Mouse (Mus musculus) heart, embryonic 14.5 days (tissue): ENCODE results near the gene Ctnnd2. TPM values are rescaled to one million over a fixed set of nuclear protein-coding genes. Genes with fewer than 3 reads are reported as not detected.

Experiments used
- ATAC-seq: fragments of 200-750 bp; cut with Nextera tagmentation; 2 replicates; pipeline ENCODE4 v1.8.0; 2017; ENCODE audit warnings: low read depth, moderate TSS enrichment; ENCODE audit not compliant: insufficient number of reproducible peaks, insufficient read depth, low FRiP score
- H3K27ac ChIP-seq, 2 experiments: fragments of 200-500 bp in 1 of 2; fragments of 300-500 bp in 1 of 2; sonication (generic) in 1 of 2; replicated peaks in 1 of 2; 2 replicates each; pipeline ENCODE4 v1.5.1; 2012 to 2014; ENCODE audit warnings: low read depth in 2 of 2, low read length in 2 of 2, control low read depth in 1 of 2, mild to moderate bottlenecking in 1 of 2, mixed read lengths in 1 of 2; ENCODE audit not compliant: control insufficient read depth in 1 of 2, insufficient read depth in 1 of 2
- H3K27me3 ChIP-seq: fragments of 300-500 bp; sonication (generic); 2 replicates; pipeline ENCODE4 v1.6.1; 2014; ENCODE audit warnings: mild to moderate bottlenecking, low read length, control low read depth; ENCODE audit not compliant: control insufficient read depth, insufficient read depth
- H3K36me3 ChIP-seq: fragments of 300-500 bp; sonication (generic); 2 replicates; pipeline ENCODE4 v1.6.1; 2014; ENCODE audit warnings: mild to moderate bottlenecking, control low read depth, low read length, mixed read lengths; ENCODE audit not compliant: control insufficient read depth, insufficient read depth
- H3K4me1 ChIP-seq, 2 experiments: fragments of 200-500 bp in 1 of 2; fragments of 300-500 bp in 1 of 2; sonication (generic) in 1 of 2; 2 replicates each; pipeline ENCODE4 v1.6.1; 2012 to 2014; ENCODE audit warnings: low read length in 2 of 2, control low read depth in 1 of 2, mixed read lengths in 1 of 2; ENCODE audit not compliant: control insufficient read depth in 2 of 2, insufficient read depth in 2 of 2
- H3K4me2 ChIP-seq: fragments of 300-500 bp; sonication (generic); 2 replicates; pipeline ENCODE4 v1.6.1; 2014; ENCODE audit warnings: mild to moderate bottlenecking, low read length
- H3K4me3 ChIP-seq, 2 experiments: fragments of 200-500 bp in 1 of 2; fragments of 300-500 bp in 1 of 2; sonication (generic) in 1 of 2; 2 replicates each; pipeline ENCODE4 v1.5.1; 2012 to 2014; ENCODE audit warnings: low read length in 2 of 2, mild to moderate bottlenecking in 2 of 2, control low read depth in 1 of 2, low read depth in 1 of 2, moderate library complexity in 1 of 2; ENCODE audit not compliant: control insufficient read depth in 1 of 2, insufficient read depth in 1 of 2
- H3K9ac ChIP-seq: fragments of 300-500 bp; sonication (generic); 2 replicates; pipeline ENCODE4 v1.6.1; 2014; ENCODE audit warnings: mild to moderate bottlenecking, low read length
- H3K9me3 ChIP-seq: fragments of 300-500 bp; sonication (generic); 2 replicates; pipeline ENCODE4 v1.6.1; 2016; ENCODE audit warnings: low read length, control low read depth; ENCODE audit not compliant: control insufficient read depth
- WGBS: fragments of 180-500 bp; shearing (Covaris S2); extraction: QIAGEN DNeasy Blood & Tissue Kit; methylation state at CpG from one replicate; pipeline ENCODE4 v1.1.7; 2014; 5-methylcytosine and 5-hydroxymethylcytosine counted together
- polyA plus RNA-seq: library from polyadenylated mRNA; unstranded; fragments of >200 nt; fragmentation: Nextera tagmentation; extraction: Ambion mirVana; gene quantifications from 2 replicates; pipeline ENCODE4 v1.2.1, GENCODE M21; 2014

Ctnnd2 gene
- polyA plus RNA-seq, 1 experiment from 2014 or later = 0.61 TPM

DNA sequence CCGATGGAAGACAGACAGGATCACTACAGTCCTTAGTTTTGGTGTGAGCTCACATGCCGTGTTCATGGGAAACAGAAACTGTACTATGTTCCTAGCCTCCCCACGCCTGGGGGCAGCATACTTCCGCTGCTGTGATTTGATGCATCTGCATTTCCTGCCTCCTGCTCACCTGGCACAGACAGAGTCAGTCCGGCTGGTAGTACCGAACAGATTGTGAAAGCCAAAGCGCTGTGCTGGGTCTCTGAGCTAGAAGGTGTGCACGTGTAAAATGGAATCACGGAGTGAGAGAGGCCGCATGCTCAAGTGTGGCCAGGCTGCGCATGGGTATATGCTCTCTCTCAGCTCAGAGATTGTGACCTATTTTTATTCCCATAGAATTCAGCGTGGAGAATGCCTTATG, 820.0 kb downstream of the Ctnnd2 start:
- no peaks in the 10 kb centered on the region for H3K4me1 ChIP-seq
- H3K9ac ChIP-seq = no peak overlapping the region
- H3K4me3 ChIP-seq = no peak overlapping the region
- 82% methylated on average over 12 of the region's 12 CpGs for WGBS
- H3K27ac ChIP-seq = no peak overlapping the region
- H3K4me2 ChIP-seq = no peak overlapping the region
- H3K36me3 ChIP-seq = no peaks in the 10 kb centered on the region
- ATAC-seq = no peak
- H3K9me3 ChIP-seq = no peaks in the 10 kb centered on the region
- no peaks in the 10 kb centered on the region for H3K27me3 ChIP-seq

DNA sequence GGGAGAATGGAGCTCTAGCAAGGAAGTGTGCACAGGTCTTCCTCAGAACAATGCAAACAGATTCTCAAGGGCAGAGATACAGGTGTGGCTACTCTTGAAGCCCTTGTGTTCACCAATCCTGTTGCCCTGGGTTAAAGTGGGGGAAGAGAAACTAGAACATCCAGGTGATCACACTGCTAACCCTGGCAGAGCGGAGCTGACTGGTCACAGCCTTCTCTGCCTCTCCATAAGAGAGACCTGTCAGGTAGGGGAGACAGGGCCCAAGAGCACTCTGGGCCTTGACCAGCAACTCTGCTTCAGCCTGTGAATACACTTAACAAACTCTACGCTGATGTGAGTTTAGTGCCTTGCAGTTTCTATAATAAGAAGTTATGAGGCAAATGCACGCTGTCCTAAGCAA, 820.5 kb downstream of the Ctnnd2 start:
- no peak overlapping the region for H3K4me2 ChIP-seq
- ATAC-seq = no peak
- H3K9ac ChIP-seq = no peak overlapping the region
- no peak overlapping the region for H3K27ac ChIP-seq
- H3K4me1 ChIP-seq = no peaks in the 10 kb centered on the region
- H3K27me3 ChIP-seq = no peaks in the 10 kb centered on the region
- H3K4me3 ChIP-seq = no peak overlapping the region
- no peaks in the 10 kb centered on the region for H3K9me3 ChIP-seq
- no peaks in the 10 kb centered on the region for H3K36me3 ChIP-seq
- WGBS = 81% methylated on average over 3 of the region's 3 CpGs

DNA sequence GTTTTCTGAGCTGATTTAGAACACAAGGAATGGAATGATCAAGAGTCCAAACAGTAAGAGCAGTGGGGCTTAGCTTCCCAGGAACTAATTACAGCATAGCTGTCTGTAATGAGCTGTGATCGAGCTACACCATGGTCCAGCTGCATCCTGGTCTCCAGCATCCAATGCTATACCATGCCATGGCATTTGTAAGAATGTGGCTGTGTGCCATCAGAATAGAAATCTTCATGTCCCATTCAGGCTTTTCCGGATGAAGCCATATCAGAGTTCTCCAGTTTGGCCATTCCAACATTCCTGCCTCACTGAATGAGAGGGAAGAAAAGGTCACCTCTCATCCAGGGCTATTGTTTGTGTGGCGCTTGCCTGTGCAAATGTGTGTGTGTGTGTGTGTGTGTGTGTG, 823.0 kb downstream of the Ctnnd2 start:
- H3K4me3 ChIP-seq = no peak overlapping the region
- no peak overlapping the region for H3K4me2 ChIP-seq
- 74% methylated on average over 3 of the region's 3 CpGs for WGBS
- H3K9ac ChIP-seq = no peak overlapping the region
- H3K27me3 ChIP-seq = no peaks in the 10 kb centered on the region
- no peak overlapping the region for H3K27ac ChIP-seq
- no peaks in the 10 kb centered on the region for H3K9me3 ChIP-seq
- no peaks in the 10 kb centered on the region for H3K36me3 ChIP-seq
- no peak for ATAC-seq
- H3K4me1 ChIP-seq = no peaks in the 10 kb centered on the region

GRCm38 (mm10) chr15:31004468-31004867, 832.1 kb downstream of the Ctnnd2 start:
- no peak for ATAC-seq
- WGBS = 83% methylated on average over 5 of the region's 5 CpGs

GRCm38 (mm10) chr15:31004976-31005375, 832.6 kb downstream of the Ctnnd2 start:
- Histone ChIP-seq H3K4me1 (no peaks in the 10 kb centered on the region), H3K9me3 (no peaks in the 10 kb centered on the region), H3K4me2 (no peak overlapping the region), H3K36me3 (no peaks in the 10 kb centered on the region), H3K4me3 (no peak overlapping the region), H3K9ac (no peak overlapping the region), H3K27ac (no peak overlapping the region), H3K27me3 (no peaks in the 10 kb centered on the region)
- WGBS = 73% methylated on average over 8 of the region's 8 CpGs
- no peak for ATAC-seq

More at GRCm38 (mm10) chr15:31004468-31004867, 832.1 kb downstream of the Ctnnd2 start:
- no peaks in the 10 kb centered on the region for H3K4me1 ChIP-seq
- H3K4me2 ChIP-seq = no peak overlapping the region
- H3K9ac ChIP-seq = no peak overlapping the region
- no peaks in the 10 kb centered on the region for H3K27me3 ChIP-seq
- no peaks in the 10 kb centered on the region for H3K9me3 ChIP-seq
- H3K27ac ChIP-seq = no peak overlapping the region
- H3K36me3 ChIP-seq = no peaks in the 10 kb centered on the region
- H3K4me3 ChIP-seq = no peak overlapping the region

- H3K9ac ChIP-seq = no peak overlapping the region
- WGBS = 86% methylated on average over 8 of the region's 8 CpGs
- H3K27me3 ChIP-seq = no peaks in the 10 kb centered on the region
- H3K36me3 ChIP-seq = no peaks in the 10 kb centered on the region
- no peaks in the 10 kb centered on the region for H3K9me3 ChIP-seq
- no peak for ATAC-seq
- no peak overlapping the region for H3K27ac ChIP-seq
- H3K4me1 ChIP-seq = no peaks in the 10 kb centered on the region
- no peak overlapping the region for H3K4me3 ChIP-seq
- no peak overlapping the region for H3K4me2 ChIP-seq
Measured at GRCm38 (mm10) chr15:31006050-31006824, 833.8 kb downstream of the Ctnnd2 start.

DNA sequence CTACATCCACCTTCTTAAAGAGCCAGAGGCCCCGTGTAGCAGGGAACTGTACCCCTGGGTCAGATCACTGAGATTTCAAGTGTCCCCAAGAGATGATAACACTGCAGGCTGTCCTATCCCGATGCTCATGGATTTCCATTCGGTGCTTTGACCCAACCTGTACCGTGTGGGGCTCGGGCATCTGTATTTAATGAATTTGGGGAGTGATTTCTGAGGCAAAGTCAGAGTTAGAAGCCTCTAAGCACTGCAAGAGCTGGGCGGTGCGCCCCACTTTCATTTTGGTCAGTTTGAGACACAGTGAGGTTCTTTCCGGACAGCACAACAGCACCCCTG, 834.4 kb downstream of the Ctnnd2 start:
- Histone ChIP-seq H3K4me2 (no peak overlapping the region), H3K9ac (no peak overlapping the region), H3K9me3 (no peaks in the 10 kb centered on the region), H3K36me3 (no peaks in the 10 kb centered on the region), H3K4me3 (no peak overlapping the region), H3K27me3 (no peaks in the 10 kb centered on the region), H3K4me1 (no peaks in the 10 kb centered on the region), H3K27ac (no peak overlapping the region)
- 80% methylated on average over 8 of the region's 8 CpGs for WGBS
- ATAC-seq = no peak

DNA sequence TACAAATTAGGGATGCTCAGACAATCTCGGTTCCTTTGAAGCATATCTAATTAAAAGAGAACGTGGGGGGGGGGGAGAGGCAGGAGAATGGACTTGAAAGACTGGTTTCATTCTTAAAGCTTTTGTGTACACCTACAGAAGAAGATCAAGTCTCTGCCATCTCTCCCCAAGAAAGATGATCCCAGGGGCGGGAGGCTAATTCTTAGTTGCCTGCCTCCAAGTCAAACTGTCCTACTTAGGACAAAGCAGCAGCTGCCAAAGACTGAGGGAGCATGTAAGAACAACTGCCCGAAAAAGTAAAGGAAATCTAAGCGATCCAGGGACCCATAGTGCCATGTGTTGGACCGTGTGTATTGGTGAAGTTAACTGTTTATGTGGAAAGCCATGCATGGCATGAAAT, 836.2 kb downstream of the Ctnnd2 start:
- Histone ChIP-seq H3K9me3 (no peaks in the 10 kb centered on the region), H3K27ac (no peak overlapping the region), H3K4me1 (no peaks in the 10 kb centered on the region), H3K9ac (no peak overlapping the region), H3K27me3 (no peaks in the 10 kb centered on the region), H3K36me3 (no peaks in the 10 kb centered on the region), H3K4me3 (no peak overlapping the region), H3K4me2 (no peak overlapping the region)
- WGBS = 69% methylated on average over 6 of the region's 6 CpGs
- ATAC-seq = no peak
